Mouse (Mus musculus) C2C12 (cell line): ENCODE data around the gene Slc48a1. TPM values are rescaled to one million over a fixed set of nuclear protein-coding genes. Genes with fewer than 3 reads are reported as not detected.

Source experiments
- H3K27me3 ChIP-seq: one replicate; pipeline ENCODE4 v1.6.1; 2011; ENCODE audit not compliant: control insufficient read depth, insufficient read depth, insufficient read length
- H3K36me3 ChIP-seq: one replicate; pipeline ENCODE4 v1.6.1; 2011; ENCODE audit not compliant: control insufficient read depth, insufficient read depth
- H3K4me3 ChIP-seq: one replicate; pipeline ENCODE4 v1.5.1; 2011; ENCODE audit warnings: mild to moderate bottlenecking, control low read depth; ENCODE audit not compliant: poor library complexity, insufficient read depth, severe bottlenecking
- H3K79me2 ChIP-seq: one replicate; pipeline ENCODE4 v1.6.1; 2011; ENCODE audit not compliant: control insufficient read depth, insufficient read depth
- H3K79me3 ChIP-seq: one replicate; pipeline ENCODE4 v1.6.1; 2011; ENCODE audit warnings: low read depth, control low read depth
- H3ac ChIP-seq: one replicate; pipeline ENCODE3; 2011; ENCODE audit warnings: low read depth; ENCODE audit not compliant: control insufficient read depth, insufficient read length
- CEBPB ChIP-seq: IDR thresholded peaks from one replicate; pipeline ENCODE4 v1.6.1; 2011; ENCODE audit warnings: low read depth, mild to moderate bottlenecking, control low read depth, moderate library complexity
- CTCF ChIP-seq: IDR thresholded peaks from one replicate; pipeline ENCODE4 v1.5.1; 2011; ENCODE audit not compliant: control insufficient read depth, insufficient read depth, insufficient read length
- FOSL1 ChIP-seq: IDR thresholded peaks from one replicate; pipeline ENCODE4 v1.8.0; 2011; ENCODE audit warnings: mild to moderate bottlenecking, low read length; ENCODE audit not compliant: poor library complexity, insufficient read depth, severe bottlenecking
- MAX ChIP-seq: IDR thresholded peaks from one replicate; pipeline ENCODE4 v1.6.1; 2011; ENCODE audit warnings: mild to moderate bottlenecking, control low read depth
- MYOD1 ChIP-seq: IDR thresholded peaks from one replicate; pipeline ENCODE4 v1.6.1; 2011; ENCODE audit warnings: low read depth; ENCODE audit not compliant: control insufficient read depth, insufficient read length
- MYOG ChIP-seq: IDR thresholded peaks from one replicate; pipeline ENCODE4 v1.6.1; 2011; ENCODE audit not compliant: control insufficient read depth, insufficient read length; ENCODE audit errors: extremely low read depth
- USF1 ChIP-seq: IDR thresholded peaks from one replicate; pipeline ENCODE4 v1.6.1; 2011; ENCODE audit warnings: low read depth, mild to moderate bottlenecking, control low read depth, moderate library complexity
- polyA plus RNA-seq: library from polyadenylated mRNA; unstranded; fragments of >200 nt; fragmentation: generic; extraction: Trizol; gene quantifications from one replicate; pipeline ENCODE4 v1.2.1, GENCODE M21; 2012; ENCODE audit warnings: missing spikeins

Slc48a1 gene
- polyA plus RNA-seq, 1 experiment = 148 TPM

DNA sequence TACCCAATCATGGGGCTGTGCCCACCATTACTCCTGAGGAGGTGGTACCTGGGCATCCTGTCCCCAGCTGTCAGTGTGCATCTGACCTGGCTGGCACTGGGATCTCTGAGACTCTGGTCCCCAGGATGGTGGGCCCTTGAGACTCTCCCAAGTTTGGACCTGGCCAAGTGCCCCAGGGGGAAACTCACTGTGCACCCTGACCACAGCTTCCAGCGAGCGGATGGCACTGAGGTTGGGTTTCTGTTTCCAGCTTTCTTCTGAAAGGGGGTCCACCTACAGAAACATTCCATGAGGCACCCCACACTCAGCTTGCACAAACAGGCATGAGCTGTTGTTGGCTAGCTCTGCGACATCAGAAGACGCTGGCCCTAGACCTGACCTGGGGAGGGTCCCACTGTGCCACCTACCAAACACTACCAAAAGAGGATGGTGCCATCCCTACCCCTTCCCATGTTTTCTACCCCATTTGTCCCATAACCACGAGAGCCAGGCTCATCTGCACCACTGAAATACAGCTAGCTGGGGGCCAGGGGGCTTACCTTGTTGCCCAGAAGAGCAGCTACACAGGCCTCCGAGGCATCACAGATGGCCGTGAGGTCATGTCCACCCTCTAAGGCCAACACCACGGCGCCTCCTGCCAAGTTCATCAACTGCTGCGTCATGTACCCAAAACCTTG lies 17.4 kb downstream of the Slc48a1 start:
- no peaks in the 10 kb centered on the region for H3K79me2 ChIP-seq
- H3K4me3 ChIP-seq = no peak overlapping the region
- H3K79me3 ChIP-seq = no peaks in the 10 kb centered on the region
- no peak overlapping the region for H3ac ChIP-seq
- no peak for TF ChIP-seq FOSL1
- no peak for TF ChIP-seq MAX
- TF ChIP-seq CTCF = no peak
- TF ChIP-seq MYOD1 = no peak
- no peak for TF ChIP-seq MYOG
- no peak for TF ChIP-seq USF1
- TF ChIP-seq CEBPB = no peak
- no peaks in the 10 kb centered on the region for H3K27me3 ChIP-seq
- H3K36me3 ChIP-seq = peaks cover 97% of the 10 kb centered on the region

GRCm38 (mm10) chr15:97796674-97797310 lies 18.5 kb downstream of the Slc48a1 start:
- Histone ChIP-seq H3K36me3 (peaks cover 98% of the 10 kb centered on the region), H3K79me2 (no peaks in the 10 kb centered on the region), H3K4me3 (no peak overlapping the region), H3K79me3 (no peaks in the 10 kb centered on the region), H3ac (no peak overlapping the region), H3K27me3 (no peaks in the 10 kb centered on the region)
- no peak for TF ChIP-seq MYOG
- TF ChIP-seq USF1 = no peak
- TF ChIP-seq MYOD1 = no peak
- no peak for TF ChIP-seq MAX
- TF ChIP-seq CEBPB = no peak
- TF ChIP-seq CTCF = no peak

- Histone ChIP-seq H3ac (no peak overlapping the region), H3K36me3 (peaks cover 96% of the 10 kb centered on the region), H3K27me3 (no peaks in the 10 kb centered on the region), H3K79me2 (no peaks in the 10 kb centered on the region), H3K79me3 (no peaks in the 10 kb centered on the region), H3K4me3 (no peak overlapping the region)
- TF ChIP-seq MYOD1 = no peak
- no peak for TF ChIP-seq CEBPB
- TF ChIP-seq MYOG = no peak
- TF ChIP-seq FOSL1 = no peak
- TF ChIP-seq MAX = no peak
- no peak for TF ChIP-seq CTCF
- TF ChIP-seq USF1 = no peak
Measured at GRCm38 (mm10) chr15:97798134-97798533, 19.8 kb downstream of the Slc48a1 start.

- H3K79me3 ChIP-seq = no peaks in the 10 kb centered on the region
- no peaks in the 10 kb centered on the region for H3K79me2 ChIP-seq
- no peak overlapping the region for H3ac ChIP-seq
- peaks cover 87% of the 10 kb centered on the region for H3K36me3 ChIP-seq
- no peaks in the 10 kb centered on the region for H3K27me3 ChIP-seq
- no peak for TF ChIP-seq CTCF
- no peak for TF ChIP-seq CEBPB
- TF ChIP-seq MYOG = no peak
- TF ChIP-seq USF1 = no peak
- no peak for TF ChIP-seq FOSL1
- TF ChIP-seq MYOD1 = no peak
- no peak for TF ChIP-seq MAX
- H3K4me3 ChIP-seq = no peak overlapping the region
Measured at GRCm38 (mm10) chr15:97799446-97799845, 21.1 kb downstream of the Slc48a1 start.

DNA sequence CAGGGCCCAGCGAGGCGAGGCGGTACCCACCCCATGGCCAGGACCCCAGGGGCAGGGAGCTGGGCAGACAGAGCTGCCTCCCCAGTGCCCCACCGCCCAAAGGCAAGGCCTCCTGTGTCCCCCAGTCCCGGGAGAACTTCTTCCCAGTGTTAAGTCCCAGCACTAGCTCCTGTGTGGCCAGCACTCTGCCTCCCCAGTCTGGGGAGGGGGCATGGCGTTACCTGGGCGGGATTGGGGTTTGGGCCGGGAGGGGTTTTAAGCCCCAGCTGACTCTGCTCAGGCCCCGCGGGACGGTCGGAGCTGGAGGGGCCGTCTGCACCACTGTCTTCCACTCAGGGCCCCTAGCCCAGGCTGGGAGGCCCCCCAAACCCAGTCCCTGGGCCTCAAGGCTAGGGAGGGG lies 22.5 kb downstream of the Slc48a1 start:
- Histone ChIP-seq H3ac (no peak overlapping the region), H3K27me3 (no peaks in the 10 kb centered on the region), H3K36me3 (peaks cover 87% of the 10 kb centered on the region), H3K79me3 (no peaks in the 10 kb centered on the region), H3K79me2 (no peaks in the 10 kb centered on the region), H3K4me3 (no peak overlapping the region)
- TF ChIP-seq MYOD1 (no peak), CTCF (no peak), MAX (no peak), FOSL1 (no peak), MYOG (no peak), USF1 (no peak), CEBPB (no peak)
